Comparison of ENCODE assay signal across 10 mouse cellular contexts in the genomic region with DNA sequence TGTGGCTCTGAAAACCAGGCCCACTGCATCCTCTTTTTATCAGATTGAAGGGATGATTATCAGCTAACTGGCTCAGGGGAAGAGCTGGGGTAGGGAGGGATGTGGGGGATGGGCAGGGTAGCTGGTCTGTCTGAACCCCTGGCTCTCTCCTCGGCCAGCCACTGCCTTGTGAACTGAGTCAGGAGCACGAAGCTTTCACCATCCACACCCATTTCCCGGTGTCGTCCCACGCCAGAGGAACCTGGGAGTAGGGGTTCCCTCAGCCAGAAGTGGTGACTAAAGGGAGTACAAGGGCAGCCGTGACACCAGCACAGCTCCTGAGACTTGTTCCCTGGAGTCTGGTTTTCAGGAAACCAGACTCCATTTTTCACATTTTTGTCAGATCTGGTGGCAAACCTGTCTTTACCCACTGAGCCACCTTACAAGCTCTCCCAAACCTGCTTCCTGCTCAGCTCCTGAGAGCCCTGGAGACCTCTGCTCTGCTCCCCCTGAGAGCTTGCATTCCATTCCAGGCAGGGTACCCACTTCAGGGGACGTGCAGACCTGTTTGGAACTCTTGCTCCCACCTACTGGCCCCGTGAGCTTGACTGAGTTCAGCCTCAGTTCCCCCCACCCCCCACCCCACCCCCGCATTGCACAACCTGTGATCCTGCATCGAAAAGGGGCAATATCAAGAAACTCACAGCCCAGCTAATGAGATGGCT. TPM values are rescaled to one million over a fixed set of nuclear protein-coding genes. Genes with fewer than 3 reads are reported as not detected.
A peak's percentile ranks its signal among the peaks of the same experiment; 100 is the strongest.
DNase-seq lines count a peak whose midpoint lies in the region; ATAC-seq and TF ChIP-seq lines count a peak whose summit lies in the region.
"Had no signal": no experiment of that assay in that cellular context is flagged by ENCODE, and none has a peak within 500 bp of the region (broad histone marks: within the 10 kb centered on the region; RNA-seq: fewer than 3 reads in every experiment).

No protein-coding gene starts in this region.

- peaks cover 13% of the 10 kb centered on the region for H3K4me1 ChIP-seq in heart, embryonic 16.5 days (ENCODE audit: control insufficient read depth, insufficient read depth, low read length)
- H3K4me1 ChIP-seq in lung, embryonic 16.5 days (replicated peaks; ENCODE audit: control insufficient read depth, insufficient read depth, low read length) = peaks cover 36% of the 10 kb centered on the region
- H3K4me1 ChIP-seq in lung, adult 2 months (ENCODE audit: control insufficient read depth, insufficient read depth, low read length) = peaks cover 12% of the 10 kb centered on the region
- H3K4me1 ChIP-seq in megakaryocyte, embryonic 14.5 days = peaks cover 82% of the 10 kb centered on the region

- no peak for TF ChIP-seq POLR2A in lung, adult 2 months (IDR thresholded peaks at IDR 0.05; ENCODE audit: borderline replicate concordance, extremely low read depth, low read depth, low read length)

- H3K27me3 ChIP-seq in heart, embryonic 16.5 days (ENCODE audit: control insufficient read depth, insufficient read depth, low read length) = no peaks in the 10 kb centered on the region
- no peaks in the 10 kb centered on the region for H3K27me3 ChIP-seq in lung, embryonic 16.5 days (ENCODE audit: control insufficient read depth, insufficient read depth, low read depth, low read length)
- no peaks in the 10 kb centered on the region for H3K27me3 ChIP-seq in megakaryocyte, embryonic 14.5 days (replicated peaks)

- ATAC-seq in heart, embryonic 16.5 days (replicated peaks; ENCODE audit: extremely low read depth, insufficient read depth, low FRiP score) = no peak
- ATAC-seq in lung, embryonic 16.5 days (ENCODE audit: low read depth) = peak; percentile 68
- peak; percentile 7; the same call in 1 of the 2 replicates for ATAC-seq in common myeloid progenitor, adult 5-6 weeks (replicated peaks; ENCODE audit: low read depth, poor library complexity, severe bottlenecking)

- peak overlapping the region; percentile 2; the same call in 1 of the 2 replicates for H3K9ac ChIP-seq in heart, embryonic 16.5 days (ENCODE audit: low read length)
- peak overlapping the region; percentile 26 for H3K9ac ChIP-seq in lung, embryonic 16.5 days (ENCODE audit: low read length)
- H3K9ac ChIP-seq: liver, embryonic 13.5 days had no signal

- TF ChIP-seq CTCF in lung, adult 2 months (IDR thresholded peaks at IDR 0.05; ENCODE audit: insufficient read depth, low read length) = no peak

- no peaks in the 10 kb centered on the region for H3K36me3 ChIP-seq in heart, embryonic 16.5 days (ENCODE audit: control insufficient read depth, insufficient read depth)
- H3K36me3 ChIP-seq in lung, embryonic 16.5 days (ENCODE audit: control insufficient read depth, insufficient read depth, low read length) = no peaks in the 10 kb centered on the region
- H3K36me3 ChIP-seq in megakaryocyte, embryonic 14.5 days (replicated peaks; ENCODE audit: low read length) = no peaks in the 10 kb centered on the region
- H3K36me3 ChIP-seq: liver, embryonic 13.5 days had no signal

- no peaks in the 10 kb centered on the region for H3K9me3 ChIP-seq in heart, embryonic 16.5 days (replicated peaks; ENCODE audit: control insufficient read depth, low read length)
- no peaks in the 10 kb centered on the region for H3K9me3 ChIP-seq in lung, embryonic 16.5 days (ENCODE audit: control insufficient read depth, low read length)
- no peaks in the 10 kb centered on the region for H3K9me3 ChIP-seq in megakaryocyte, embryonic 14.5 days
- H3K9me3 ChIP-seq: liver, embryonic 13.5 days had no signal

- H3K4me3 ChIP-seq in heart, embryonic 16.5 days (ENCODE audit: low read length) = no peak overlapping the region
- H3K4me3 ChIP-seq in lung, embryonic 16.5 days (ENCODE audit: low read length) = no peak overlapping the region
- no peak overlapping the region for H3K4me3 ChIP-seq in lung, adult 2 months (replicated peaks; ENCODE audit: extremely low read depth, low read depth, low read length)
- H3K4me3 ChIP-seq in megakaryocyte, embryonic 14.5 days (replicated peaks) = peak overlapping the region; percentile 87
- H3K4me3 ChIP-seq: liver, embryonic 13.5 days had no signal

- WGBS in heart, embryonic 16.5 days = 34% methylated on average over 10 of the region's 10 CpGs
- WGBS in lung, embryonic 16.5 days = 29% methylated on average over 10 of the region's 10 CpGs
- 42% methylated on average over 10 of the region's 10 CpGs for WGBS in lung, adult 2 months

- no peak overlapping the region for H3K4me2 ChIP-seq in heart, embryonic 16.5 days (ENCODE audit: low read depth, low read length)
- no peak overlapping the region for H3K4me2 ChIP-seq in lung, embryonic 16.5 days (ENCODE audit: low read depth, low read length)
- H3K4me2 ChIP-seq: liver, embryonic 13.5 days had no signal

- DNase-seq in heart, adult 9 months (ENCODE audit: low spot score in 2 of 2) = no peak
- DNase-seq in lung, adult 2 months = no peak
- no peak for DNase-seq in gastrocnemius, postnatal 10 days
- DNase-seq: cerebellum, postnatal 25 days; liver, embryonic 13.5 days; spleen, adult 18-20 months had no signal

- H3K27ac ChIP-seq in heart, embryonic 16.5 days (ENCODE audit: low read length) = no peak overlapping the region
- H3K27ac ChIP-seq in lung, embryonic 16.5 days (ENCODE audit: low read length) = peak overlapping the region; percentile 92
- H3K27ac ChIP-seq: liver, embryonic 13.5 days had no signal

RNA-seq across cellular contexts. Expression of gene Arhgef10l, which starts 2.8 kb away (rescaled TPM):
- polyA plus RNA-seq in heart, embryonic 16.5 days (2015; fragmentation: Nextera tagmentation; extraction: Ambion mirVana) = 18.6 TPM in 2 replicates
- 15.5 and 15.8 TPM in 2 replicates for polyA plus RNA-seq in lung, embryonic 16.5 days (2015; fragmentation: Nextera tagmentation; extraction: Ambion mirVana)
- 29.2 and 34.6 TPM in 2 replicates for polyA plus RNA-seq in lung, adult 2 months (2012; rRNA removed)
- 0.78 and 1.8 TPM in 2 replicates for total RNA-seq in common myeloid progenitor, adult 5-6 weeks (2017)
- polyA plus RNA-seq in megakaryocyte, embryonic 14.5 days (2012; ENCODE audit: insufficient read depth, low replicate concordance) = 7.1 and 9.2 TPM in 2 replicates
- total RNA-seq in gastrocnemius, postnatal 10 days (2021) = 10 to 100 TPM; 50.3 to 53.7 TPM

RNA-seq across cellular contexts. Expression of gene Rcc2, which starts 37.3 kb away (rescaled TPM):
- polyA plus RNA-seq in heart, embryonic 16.5 days (2015; fragmentation: Nextera tagmentation; extraction: Ambion mirVana) = 8.6 and 9.4 TPM in 2 replicates
- polyA plus RNA-seq in lung, embryonic 16.5 days (2015; fragmentation: Nextera tagmentation; extraction: Ambion mirVana) = 21.9 and 22.4 TPM in 2 replicates
- polyA plus RNA-seq in lung, adult 2 months (2012; rRNA removed) = 40.6 and 49.6 TPM in 2 replicates
- 149 and 161 TPM in 2 replicates for total RNA-seq in common myeloid progenitor, adult 5-6 weeks (2017)
- polyA plus RNA-seq in megakaryocyte, embryonic 14.5 days (2012; ENCODE audit: insufficient read depth, low replicate concordance) = 177 and 233 TPM in 2 replicates
- 10 to 100 TPM; 23.4 to 30.2 TPM for total RNA-seq in gastrocnemius, postnatal 10 days (2021)
